Mouse (Mus musculus) bone marrow, adult 2 months (tissue): ENCODE data around the gene L3mbtl3.

ENCODE experiments used
- CTCF ChIP-seq: fragments of 200-500 bp; IDR thresholded peaks from 2 replicates; pipeline ENCODE4 v1.5.1; 2011; ENCODE audit warnings: low read length, control low read depth; ENCODE audit not compliant: control insufficient read depth, insufficient read depth
- POLR2A ChIP-seq: fragments of 200-500 bp; IDR thresholded peaks from 2 replicates; pipeline ENCODE4 v1.6.1; 2011; ENCODE audit warnings: low read depth, mild to moderate bottlenecking, control low read depth, low read length, borderline replicate concordance; ENCODE audit not compliant: control insufficient read depth

GRCm38 (mm10) chr10:26226241-26226640 lies 149.5 kb downstream of the L3mbtl3 start:
- TF ChIP-seq CTCF = no peak
- TF ChIP-seq POLR2A = no peak
